Mouse (Mus musculus): ENCODE measurements around the gene Ufl1. TPM values are rescaled to one million over a fixed set of nuclear protein-coding genes. Genes with fewer than 3 reads are reported as not detected.
"Not testable (repeated sequence)": the region's sequence is repeated elsewhere in the genome, so short reads cannot be mapped to it uniquely, and the experiment has no call there.

The Ufl1 gene
- total and polyA plus RNA-seq, 2 experiments from 2014 or later, result 11.7 to 51.1 TPM

GRCm38 (mm10) chr4:25272861-25273627 is 8.6 kb downstream of the Ufl1 start:
- Histone ChIP-seq H3K36me3 (ENCODE audit: insufficient read depth, low read length) (peaks cover 42% of the 10 kb centered on the region), H3K27me3 (ENCODE audit: insufficient read depth, low read length) (no peaks in the 10 kb centered on the region), H3K9ac (replicated peaks; ENCODE audit: low read length) (no peak overlapping the region), H3K27ac (no peak overlapping the region), H3K4me1 (ENCODE audit: insufficient read depth, low read length) (no peaks in the 10 kb centered on the region), H3K4me2 (ENCODE audit: low read depth, low read length) (no peak overlapping the region), H3K4me3 (ENCODE audit: low read length) (no peak overlapping the region), H3K9me3 (ENCODE audit: low read length) (no peaks in the 10 kb centered on the region)
- ATAC-seq, result no peak
- no peak for DNase-seq (ENCODE audit: low spot score)
- WGBS, result 90% methylated on average over 7 of the region's 7 CpGs
- TF ChIP-seq CTCF (IDR thresholded peaks at IDR 0.05; ENCODE audit: low read depth), result no peak

GRCm38 (mm10) chr4:25271926-25272325 is 9.7 kb downstream of the Ufl1 start:
- WGBS, result 78% methylated on average over 1 of the region's 1 CpGs
- Histone ChIP-seq H3K27ac (no peak overlapping the region), H3K9me3 (ENCODE audit: low read length) (no peaks in the 10 kb centered on the region), H3K9ac (replicated peaks; ENCODE audit: low read length) (no peak overlapping the region), H3K27me3 (ENCODE audit: insufficient read depth, low read length) (no peaks in the 10 kb centered on the region), H3K4me2 (ENCODE audit: low read depth, low read length) (no peak overlapping the region), H3K4me1 (ENCODE audit: insufficient read depth, low read length) (no peaks in the 10 kb centered on the region), H3K36me3 (ENCODE audit: insufficient read depth, low read length) (peaks cover 46% of the 10 kb centered on the region), H3K4me3 (ENCODE audit: low read length) (no peak overlapping the region)
- TF ChIP-seq CTCF (IDR thresholded peaks at IDR 0.05; ENCODE audit: low read depth), result no peak
- ATAC-seq (no peak), DNase-seq (ENCODE audit: low spot score) (no peak)

DNA sequence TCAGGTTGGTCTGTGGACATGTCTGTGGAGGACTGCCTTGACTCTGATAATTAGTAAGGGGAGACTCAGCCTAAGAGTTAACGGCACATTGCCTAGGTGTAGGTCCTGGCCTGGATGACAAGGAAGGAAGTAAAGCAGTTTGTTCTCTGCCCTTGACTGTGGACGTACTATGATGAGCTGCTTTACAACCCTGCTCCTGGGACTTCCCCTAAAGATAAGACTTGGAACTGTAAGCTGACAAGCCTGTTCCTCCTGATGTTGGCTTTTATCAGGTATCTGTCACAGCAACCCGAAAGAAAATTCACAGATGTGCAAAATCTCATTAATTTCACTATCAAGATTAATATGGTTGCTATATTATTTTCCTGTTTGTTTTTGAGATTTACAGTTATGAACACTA is 14.5 kb downstream of the Ufl1 start:
- H3K9me3 ChIP-seq (ENCODE audit: low read length), result no peaks in the 10 kb centered on the region
- H3K36me3 ChIP-seq (ENCODE audit: insufficient read depth, low read length), result peaks cover 34% of the 10 kb centered on the region
- no peak for ATAC-seq
- H3K27ac ChIP-seq, result no peak overlapping the region
- 98% methylated on average over 3 of the region's 3 CpGs for WGBS
- no peak for DNase-seq (ENCODE audit: low spot score)
- no peak for TF ChIP-seq CTCF (IDR thresholded peaks at IDR 0.05; ENCODE audit: low read depth)
- H3K27me3 ChIP-seq (ENCODE audit: insufficient read depth, low read length), result no peaks in the 10 kb centered on the region
- H3K4me3 ChIP-seq (ENCODE audit: low read length), result no peak overlapping the region
- H3K9ac ChIP-seq (replicated peaks; ENCODE audit: low read length), result no peak overlapping the region
- H3K4me1 ChIP-seq (ENCODE audit: insufficient read depth, low read length), result no peaks in the 10 kb centered on the region
- no peak overlapping the region for H3K4me2 ChIP-seq (ENCODE audit: low read depth, low read length)

DNA sequence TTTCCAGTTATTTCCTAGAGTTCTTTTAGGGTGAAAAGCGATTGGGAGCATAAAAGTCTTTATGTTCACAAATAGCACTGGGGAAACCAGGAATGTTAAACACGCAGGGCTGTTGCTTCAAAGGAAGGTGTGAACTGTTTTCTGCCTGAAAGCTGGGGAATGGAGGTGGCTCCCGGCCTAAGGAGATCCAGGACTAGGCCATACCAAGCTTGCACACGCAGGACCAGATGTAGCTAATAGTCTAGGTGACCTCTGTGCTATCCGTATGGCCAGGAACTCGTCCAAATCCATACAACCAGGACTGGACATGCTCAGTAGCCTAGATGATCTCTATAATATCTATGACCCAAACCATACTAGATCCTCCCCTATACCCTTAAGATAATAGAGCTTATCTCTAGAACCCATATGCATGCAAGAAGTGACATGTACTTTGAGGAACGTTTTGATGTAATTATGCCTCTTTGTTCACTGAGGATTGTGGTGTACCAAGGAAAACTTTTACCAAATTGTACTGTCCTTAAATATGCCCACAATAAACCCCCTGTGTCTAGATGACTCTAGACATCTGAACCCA is 23.7 kb downstream of the Ufl1 start:
- H3K27me3 ChIP-seq (ENCODE audit: insufficient read depth, low read length), result no peaks in the 10 kb centered on the region

GRCm38 (mm10) chr4:25242776-25243175 is 38.8 kb downstream of the Ufl1 start, which contains the start of gene Fhl5:
TSS of gene Fhl5 (minus strand) at chr4:25242876.
- no peak within 1 kb of the TSS for H3K27ac ChIP-seq
- H3K4me3 ChIP-seq (ENCODE audit: low read length), result no peak within 1 kb of the TSS
- H3K9me3 ChIP-seq (ENCODE audit: low read length), result no peaks in the 10 kb centered on the region
- DNase-seq (ENCODE audit: low spot score) (no peak), ATAC-seq (no peak)
- no peak within 1 kb of the TSS for H3K9ac ChIP-seq (replicated peaks; ENCODE audit: low read length)
- no peaks in the 10 kb centered on the region for H3K36me3 ChIP-seq (ENCODE audit: insufficient read depth, low read length)
- WGBS, result 91% methylated on average over 3 of the region's 3 CpGs
- H3K4me2 ChIP-seq (ENCODE audit: low read depth, low read length), result no peak within 1 kb of the TSS
- H3K27me3 ChIP-seq (ENCODE audit: insufficient read depth, low read length), result no peaks in the 10 kb centered on the region
- no peak for TF ChIP-seq CTCF (IDR thresholded peaks at IDR 0.05; ENCODE audit: low read depth)
- H3K4me1 ChIP-seq (ENCODE audit: insufficient read depth, low read length), result no peaks in the 10 kb centered on the region

More for the DNA sequence above, 23.7 kb downstream of the Ufl1 start:
- no peaks in the 10 kb centered on the region for H3K4me1 ChIP-seq (ENCODE audit: insufficient read depth, low read length)
- H3K9ac ChIP-seq (replicated peaks; ENCODE audit: low read length), result no peak overlapping the region
- H3K9me3 ChIP-seq (ENCODE audit: low read length), result no peaks in the 10 kb centered on the region
- no peak for TF ChIP-seq CTCF (IDR thresholded peaks at IDR 0.05; ENCODE audit: low read depth)
- no peak overlapping the region for H3K27ac ChIP-seq
- peaks cover 25% of the 10 kb centered on the region; the same call in 1 of the 2 replicates for H3K36me3 ChIP-seq (ENCODE audit: insufficient read depth, low read length)
- no peak for DNase-seq (ENCODE audit: low spot score)
- H3K4me2 ChIP-seq (ENCODE audit: low read depth, low read length), result no peak overlapping the region
- H3K4me3 ChIP-seq (ENCODE audit: low read length), result no peak overlapping the region
- 94% methylated on average over 7 of the region's 7 CpGs for WGBS
- ATAC-seq, result no peak

GRCm38 (mm10) chr4:25235663-25236062 is 46.0 kb downstream of the Ufl1 start:
- H3K4me1 ChIP-seq (ENCODE audit: insufficient read depth, low read length); H3K27ac ChIP-seq; H3K4me3 ChIP-seq (ENCODE audit: low read length); H3K9ac ChIP-seq (replicated peaks; ENCODE audit: low read length); H3K36me3 ChIP-seq (ENCODE audit: insufficient read depth, low read length); ATAC-seq; DNase-seq (ENCODE audit: low spot score); H3K9me3 ChIP-seq (ENCODE audit: low read length); H3K4me2 ChIP-seq (ENCODE audit: low read depth, low read length); H3K27me3 ChIP-seq (ENCODE audit: insufficient read depth, low read length): not testable (repeated sequence)
- 73% methylated on average over 1 of the region's 1 CpGs for WGBS

DNA sequence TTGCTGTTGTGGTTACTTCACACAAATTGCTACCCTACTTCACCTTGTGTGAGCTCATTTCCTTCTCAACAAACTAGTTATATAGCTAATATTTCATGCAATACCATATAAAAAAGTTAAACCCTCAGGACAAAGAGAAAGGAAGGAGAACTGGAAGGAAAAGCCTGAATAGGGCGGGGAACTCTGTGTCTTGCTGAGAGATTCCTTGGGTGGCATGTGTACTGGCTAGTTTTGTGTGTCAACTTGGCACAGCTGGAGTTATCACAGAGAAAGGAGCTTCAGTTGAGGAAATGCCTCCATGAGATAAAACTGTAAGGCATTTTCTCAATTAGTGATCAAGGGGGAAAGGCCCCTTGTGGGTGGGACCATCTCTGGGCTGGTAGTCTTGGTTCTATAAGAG is 47.9 kb downstream of the Ufl1 start:
- not testable (repeated sequence) for H3K36me3 ChIP-seq (ENCODE audit: insufficient read depth, low read length); H3K9ac ChIP-seq (replicated peaks; ENCODE audit: low read length); H3K4me3 ChIP-seq (ENCODE audit: low read length); H3K27me3 ChIP-seq (ENCODE audit: insufficient read depth, low read length); ATAC-seq; DNase-seq (ENCODE audit: low spot score); H3K4me1 ChIP-seq (ENCODE audit: insufficient read depth, low read length); H3K4me2 ChIP-seq (ENCODE audit: low read depth, low read length); H3K9me3 ChIP-seq (ENCODE audit: low read length); H3K27ac ChIP-seq
- 86% methylated on average over 1 of the region's 1 CpGs for WGBS

Measured in hindbrain, postnatal 0 days (tissue).